Mouse (Mus musculus) stomach, embryonic 15.5 days (tissue): Measurements from ENCODE around the gene Capn9. TPM values are rescaled to one million over a fixed set of nuclear protein-coding genes. Genes with fewer than 3 reads are reported as not detected.
A peak's percentile ranks its signal among the peaks of the same experiment; 100 is the strongest.

Source experiments
- ATAC-seq: fragments of 200-750 bp; cut with Nextera tagmentation; 2 replicates; pipeline ENCODE4 v1.8.0; 2017; ENCODE audit warnings: low read depth, moderate number of reproducible peaks, moderate TSS enrichment; ENCODE audit not compliant: insufficient read depth, low FRiP score
- H3K27ac ChIP-seq: fragments of 300-500 bp; sonication (generic); 2 replicates; pipeline ENCODE4 v1.5.1; 2015; ENCODE audit warnings: mild to moderate bottlenecking, inconsistent platforms
- H3K27me3 ChIP-seq: fragments of 300-500 bp; sonication (generic); replicated peaks from 2 replicates; pipeline ENCODE4 v1.6.1; 2015; ENCODE audit warnings: inconsistent platforms
- H3K36me3 ChIP-seq: fragments of 300-500 bp; sonication (generic); 2 replicates; pipeline ENCODE4 v1.6.1; 2015; ENCODE audit warnings: inconsistent platforms
- H3K4me1 ChIP-seq: fragments of 300-500 bp; sonication (generic); 2 replicates; pipeline ENCODE4 v1.6.1; 2015; ENCODE audit warnings: inconsistent platforms
- H3K4me2 ChIP-seq: fragments of 300-500 bp; sonication (generic); 2 replicates; pipeline ENCODE4 v1.6.1; 2015; ENCODE audit warnings: mild to moderate bottlenecking, inconsistent platforms
- H3K4me3 ChIP-seq: fragments of 300-500 bp; sonication (generic); replicated peaks from 2 replicates; pipeline ENCODE4 v1.5.1; 2015; ENCODE audit warnings: inconsistent platforms
- H3K9ac ChIP-seq: fragments of 300-500 bp; sonication (generic); 2 replicates; pipeline ENCODE4 v1.6.1; 2015; ENCODE audit warnings: inconsistent platforms
- H3K9me3 ChIP-seq: fragments of 300-500 bp; sonication (generic); 2 replicates; pipeline ENCODE4 v1.6.1; 2016; ENCODE audit warnings: inconsistent platforms
- WGBS: fragments of 180-500 bp; shearing (Covaris S2); methylation state at CpG from one replicate; pipeline ENCODE4 v1.1.7; 2015; 5-methylcytosine and 5-hydroxymethylcytosine counted together
- polyA plus RNA-seq: library from polyadenylated mRNA; unstranded; fragments of >200 nt; fragmentation: Nextera tagmentation; extraction: Ambion mirVana; gene quantifications from 2 replicates; pipeline ENCODE4 v1.2.1, GENCODE M21; 2015

Capn9 gene
- 0.24 TPM in 2 replicates for polyA plus RNA-seq

DNA sequence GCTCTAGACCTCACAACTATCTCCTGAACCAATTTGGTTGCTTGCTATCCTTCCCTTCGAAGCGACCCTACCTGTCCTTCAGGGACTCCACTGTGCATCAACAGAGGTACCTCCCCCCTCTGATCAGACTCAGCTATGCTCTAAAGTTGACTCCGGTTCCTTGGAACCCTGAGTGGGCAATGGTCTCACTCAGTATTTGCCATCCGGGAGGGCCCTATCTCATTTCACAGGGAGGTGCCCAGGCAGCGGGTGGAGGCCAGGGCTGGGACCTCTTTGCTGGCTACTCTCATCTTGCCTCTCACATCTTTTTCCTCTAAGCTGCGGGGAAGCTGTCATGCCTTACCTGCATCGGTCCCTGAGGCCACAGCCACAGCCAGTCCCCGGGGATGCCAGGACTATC, at the start of gene Capn9:
TSS of gene Capn9 (plus strand) at position 301 of the 400 bp plus-strand sequence.
- no peak within 1 kb of the TSS for H3K9ac ChIP-seq
- H3K27ac ChIP-seq = 0 out of 2 replicates have a peak within 1 kb of the TSS, but pooled peaks have one; percentile 35
- ATAC-seq = no peak
- H3K36me3 ChIP-seq = no peaks in the 10 kb centered on the region
- no peaks in the 10 kb centered on the region for H3K9me3 ChIP-seq
- no peaks in the 10 kb centered on the region for H3K27me3 ChIP-seq
- H3K4me1 ChIP-seq = peaks cover 12% of the 10 kb centered on the region; the same call in 1 of the 2 replicates
- H3K4me2 ChIP-seq = no peak within 1 kb of the TSS
- 83% methylated on average over 8 of the region's 8 CpGs for WGBS
- no peak within 1 kb of the TSS for H3K4me3 ChIP-seq

DNA sequence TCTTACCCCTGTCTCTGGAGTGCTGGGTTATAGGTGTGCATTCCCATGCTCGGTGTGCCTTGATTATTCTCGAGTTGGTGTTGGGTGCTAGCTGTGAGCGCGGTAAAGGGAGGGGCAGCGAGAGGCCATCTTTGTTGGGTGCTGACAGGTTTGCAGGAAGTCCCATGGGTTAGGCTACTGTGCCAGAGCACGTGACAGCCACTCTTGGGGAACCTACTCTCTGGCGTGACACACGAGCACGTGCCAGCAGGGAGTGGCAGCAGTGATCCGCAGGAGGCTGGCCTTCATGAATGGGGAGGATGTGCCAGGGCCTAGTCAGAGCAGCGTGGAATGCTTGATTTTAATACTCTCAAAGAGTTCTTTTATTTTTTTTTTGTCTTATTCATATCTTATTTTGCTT, 49.6 kb upstream of the Capn9 start:
- Histone ChIP-seq H3K4me1 (peaks cover 13% of the 10 kb centered on the region), H3K36me3 (peaks cover 42% of the 10 kb centered on the region), H3K27me3 (no peaks in the 10 kb centered on the region), H3K27ac (no peak overlapping the region), H3K4me2 (no peak overlapping the region), H3K9ac (no peak overlapping the region), H3K4me3 (no peak overlapping the region), H3K9me3 (no peaks in the 10 kb centered on the region)
- 94% methylated on average over 11 of the region's 11 CpGs for WGBS
- ATAC-seq = no peak

DNA sequence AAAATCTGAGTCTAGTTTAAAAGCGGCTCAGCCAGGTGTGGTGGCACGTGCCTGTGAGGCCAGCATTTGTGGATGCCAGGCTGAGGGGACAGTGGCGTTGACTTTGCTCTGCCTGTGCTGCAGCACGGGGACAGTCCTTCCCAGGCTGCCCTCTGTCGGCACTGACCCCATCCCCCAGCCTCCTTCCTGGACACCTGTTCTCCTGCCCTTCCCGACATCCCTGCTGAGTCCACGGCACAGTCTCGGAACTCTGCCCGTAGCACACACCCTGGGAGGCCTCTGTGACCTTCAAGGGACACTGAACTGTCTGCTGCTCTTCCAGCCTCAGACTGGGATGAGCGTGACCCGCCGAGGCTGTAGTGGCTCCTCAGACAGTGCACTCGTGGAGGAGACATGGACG, 45.8 kb upstream of the Capn9 start:
- 88% methylated on average over 14 of the region's 14 CpGs for WGBS
- H3K4me1 ChIP-seq = no peaks in the 10 kb centered on the region
- H3K9ac ChIP-seq = no peak overlapping the region
- no peaks in the 10 kb centered on the region for H3K9me3 ChIP-seq
- H3K27me3 ChIP-seq = no peaks in the 10 kb centered on the region
- H3K36me3 ChIP-seq = peaks cover 50% of the 10 kb centered on the region
- no peak overlapping the region for H3K4me3 ChIP-seq
- no peak for ATAC-seq
- H3K27ac ChIP-seq = no peak overlapping the region
- H3K4me2 ChIP-seq = no peak overlapping the region

DNA sequence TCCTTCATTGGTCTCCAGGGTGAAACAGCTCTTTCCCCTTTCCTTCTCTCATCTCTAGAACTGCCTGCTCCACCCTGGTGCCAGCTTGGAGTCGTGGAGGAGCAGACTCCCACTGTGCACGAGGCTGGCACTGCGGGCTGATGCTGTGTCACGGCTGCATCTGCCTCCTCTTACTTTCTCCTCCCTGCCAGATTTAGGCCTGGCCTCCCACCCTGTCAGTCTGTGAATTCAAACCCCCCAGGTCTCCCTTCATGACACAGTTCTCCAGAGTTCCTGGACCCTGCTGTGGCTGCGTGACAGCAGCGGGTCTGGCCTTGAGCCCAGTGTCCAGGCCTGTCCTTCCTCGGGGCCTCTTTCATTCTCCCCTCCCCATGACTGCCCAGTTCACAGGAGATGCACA, 45.4 kb upstream of the Capn9 start:
- Histone ChIP-seq H3K27me3 (no peaks in the 10 kb centered on the region), H3K4me1 (no peaks in the 10 kb centered on the region), H3K36me3 (peaks cover 52% of the 10 kb centered on the region), H3K27ac (no peak overlapping the region), H3K9ac (no peak overlapping the region), H3K4me2 (no peak overlapping the region), H3K4me3 (no peak overlapping the region), H3K9me3 (no peaks in the 10 kb centered on the region)
- WGBS = 92% methylated on average over 7 of the region's 7 CpGs
- no peak for ATAC-seq

DNA sequence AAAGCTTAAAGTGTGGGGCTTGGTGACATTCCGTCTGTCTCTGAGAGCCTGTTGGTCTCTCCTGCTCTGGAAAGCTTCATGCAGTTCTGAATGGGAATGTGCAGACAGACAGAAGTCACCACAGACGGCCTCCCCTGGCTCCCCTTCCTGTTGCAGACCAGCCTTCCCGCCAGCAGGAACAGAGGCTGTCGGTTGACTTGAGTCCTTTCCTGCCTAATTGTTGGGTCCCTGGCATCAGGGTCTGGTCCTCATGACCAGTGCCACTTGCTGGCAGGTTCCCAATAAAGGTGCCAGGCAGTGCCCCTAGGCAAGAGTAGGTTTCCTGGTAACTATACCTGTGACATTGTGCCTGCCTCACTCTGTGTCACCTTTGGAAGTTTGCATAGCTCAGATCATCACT, 44.9 kb upstream of the Capn9 start:
- Histone ChIP-seq H3K27me3 (no peaks in the 10 kb centered on the region), H3K4me1 (no peaks in the 10 kb centered on the region), H3K36me3 (peaks cover 52% of the 10 kb centered on the region), H3K4me2 (no peak overlapping the region), H3K9ac (no peak overlapping the region), H3K27ac (no peak overlapping the region), H3K9me3 (no peaks in the 10 kb centered on the region), H3K4me3 (no peak overlapping the region)
- ATAC-seq = no peak
- WGBS = 85% methylated on average over 4 of the region's 4 CpGs

DNA sequence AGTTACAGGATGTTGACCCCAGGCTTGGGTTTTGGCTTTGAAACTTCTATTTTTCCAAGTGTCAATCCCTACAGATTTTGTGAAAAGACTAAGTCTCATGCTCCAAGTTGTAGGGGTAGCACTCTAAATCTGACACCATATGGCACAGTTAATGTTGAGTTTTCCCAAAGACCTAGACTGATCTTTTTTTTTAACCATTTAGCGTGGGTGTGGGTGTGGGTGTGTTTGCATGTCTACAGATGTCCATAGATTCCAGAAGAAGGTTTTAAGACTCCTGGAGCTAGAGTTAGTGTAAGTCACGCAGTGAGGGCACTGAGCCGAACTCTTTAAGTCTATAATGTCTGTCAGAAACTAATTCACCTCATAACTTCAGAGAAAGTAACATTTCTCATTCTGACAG, 43.3 kb upstream of the Capn9 start:
- no peaks in the 10 kb centered on the region for H3K9me3 ChIP-seq
- H3K4me1 ChIP-seq = no peaks in the 10 kb centered on the region
- no peak overlapping the region for H3K27ac ChIP-seq
- H3K27me3 ChIP-seq = no peaks in the 10 kb centered on the region
- H3K9ac ChIP-seq = no peak overlapping the region
- peaks cover 44% of the 10 kb centered on the region for H3K36me3 ChIP-seq
- H3K4me2 ChIP-seq = no peak overlapping the region
- no peak overlapping the region for H3K4me3 ChIP-seq
- WGBS = 89% methylated on average over 3 of the region's 3 CpGs
- ATAC-seq = no peak

DNA sequence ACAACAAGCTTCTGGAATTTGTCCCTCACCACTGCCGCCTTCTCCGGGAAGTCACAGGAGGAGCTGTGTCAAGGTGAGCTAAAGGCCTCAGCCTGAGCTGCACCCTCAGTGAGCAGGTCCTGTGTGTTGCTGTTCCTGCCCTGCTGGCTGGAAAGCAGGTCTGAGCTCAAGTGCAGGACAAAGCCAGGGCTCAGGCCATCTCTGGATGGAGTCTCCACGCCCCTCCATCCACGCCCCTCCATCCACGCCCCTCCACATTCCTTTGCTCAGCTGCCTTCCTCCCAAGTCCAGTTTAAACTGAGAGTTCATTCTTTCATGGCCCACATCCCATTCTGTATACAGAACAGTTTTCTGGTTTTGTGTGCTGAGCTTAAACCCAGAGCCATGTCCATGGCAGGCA, 40.5 kb upstream of the Capn9 start:
- 78% methylated on average over 5 of the region's 5 CpGs for WGBS
- Histone ChIP-seq H3K9me3 (no peaks in the 10 kb centered on the region), H3K9ac (no peak overlapping the region), H3K4me1 (no peaks in the 10 kb centered on the region), H3K27me3 (no peaks in the 10 kb centered on the region), H3K27ac (no peak overlapping the region), H3K4me3 (no peak overlapping the region), H3K36me3 (peaks cover 52% of the 10 kb centered on the region), H3K4me2 (no peak overlapping the region)
- ATAC-seq = no peak

DNA sequence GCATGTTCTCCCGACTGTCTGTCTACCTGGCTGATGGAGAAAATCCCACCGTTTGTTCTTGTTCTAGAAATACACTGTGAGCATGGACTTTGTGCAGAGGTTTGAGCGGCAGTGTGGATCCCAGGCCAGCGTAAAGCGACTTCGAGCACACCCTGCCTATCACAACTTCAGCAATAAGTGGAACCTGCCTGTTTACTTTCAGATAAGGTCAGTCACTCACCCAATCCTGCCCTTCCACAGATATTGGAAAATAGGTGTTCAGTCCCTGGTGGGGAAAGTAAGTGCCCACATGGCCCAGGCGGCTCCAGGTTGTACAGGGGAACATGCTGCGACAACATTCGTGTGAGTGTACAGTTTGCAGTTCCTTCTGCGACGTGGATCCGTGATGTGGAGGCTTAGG, 35.0 kb upstream of the Capn9 start:
- no peaks in the 10 kb centered on the region for H3K27me3 ChIP-seq
- H3K36me3 ChIP-seq = peaks cover 73% of the 10 kb centered on the region
- no peak overlapping the region for H3K9ac ChIP-seq
- H3K4me2 ChIP-seq = no peak overlapping the region
- peak; percentile 85 for ATAC-seq
- H3K9me3 ChIP-seq = no peaks in the 10 kb centered on the region
- H3K27ac ChIP-seq = peak overlapping the region; percentile 69; the same call in 1 of the 2 replicates
- WGBS = 71% methylated on average over 12 of the region's 12 CpGs
- no peaks in the 10 kb centered on the region for H3K4me1 ChIP-seq
- no peak overlapping the region for H3K4me3 ChIP-seq

DNA sequence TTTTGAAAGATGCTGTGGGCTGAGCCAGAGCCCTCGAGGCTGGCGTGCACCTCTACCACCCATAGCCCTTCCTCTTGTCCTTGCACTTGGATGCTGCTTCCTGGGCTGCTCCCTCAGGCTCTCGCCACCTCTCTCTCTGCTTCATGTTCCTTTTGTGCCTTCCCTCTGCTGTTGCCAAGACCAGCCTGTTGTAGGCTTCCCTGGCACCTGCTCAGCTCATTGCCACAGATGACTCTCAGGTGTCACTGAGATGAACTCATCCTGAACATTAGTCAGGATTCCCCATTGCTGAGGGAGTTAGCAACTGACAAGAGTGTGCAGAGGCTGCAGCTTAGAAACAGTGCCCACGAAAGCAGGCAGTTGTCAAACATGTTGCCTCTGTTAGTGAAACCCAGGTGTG, 33.9 kb upstream of the Capn9 start:
- H3K27ac ChIP-seq = no peak overlapping the region
- no peak for ATAC-seq
- H3K4me1 ChIP-seq = no peaks in the 10 kb centered on the region
- H3K4me2 ChIP-seq = no peak overlapping the region
- H3K9ac ChIP-seq = no peak overlapping the region
- no peaks in the 10 kb centered on the region for H3K27me3 ChIP-seq
- no peaks in the 10 kb centered on the region for H3K9me3 ChIP-seq
- H3K4me3 ChIP-seq = no peak overlapping the region
- peaks cover 79% of the 10 kb centered on the region for H3K36me3 ChIP-seq
- 91% methylated on average over 4 of the region's 4 CpGs for WGBS

DNA sequence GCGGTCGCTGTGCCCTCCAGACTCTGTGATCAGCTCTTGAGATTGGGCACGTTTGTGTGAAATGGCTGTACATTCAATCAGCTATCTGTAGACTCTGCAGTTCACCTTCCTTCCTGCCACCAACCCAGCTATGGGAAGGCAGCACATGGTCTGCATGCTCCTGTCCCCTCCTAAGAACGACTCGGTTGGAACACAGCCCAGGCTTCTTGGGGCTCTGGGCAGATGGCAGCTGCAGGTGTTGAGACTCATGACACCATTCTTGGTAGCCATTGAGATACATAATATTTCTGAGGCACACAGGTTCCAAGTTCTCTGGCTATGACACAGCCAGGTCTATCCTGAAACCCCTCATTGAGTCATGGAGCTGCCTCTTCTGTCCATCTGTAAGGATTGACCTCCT, 32.6 kb upstream of the Capn9 start:
- Histone ChIP-seq H3K36me3 (peaks cover 79% of the 10 kb centered on the region), H3K4me3 (no peak overlapping the region), H3K4me2 (no peak overlapping the region), H3K4me1 (no peaks in the 10 kb centered on the region), H3K27ac (no peak overlapping the region), H3K27me3 (no peaks in the 10 kb centered on the region), H3K9ac (no peak overlapping the region), H3K9me3 (no peaks in the 10 kb centered on the region)
- ATAC-seq = no peak
- WGBS = 92% methylated on average over 5 of the region's 5 CpGs

DNA sequence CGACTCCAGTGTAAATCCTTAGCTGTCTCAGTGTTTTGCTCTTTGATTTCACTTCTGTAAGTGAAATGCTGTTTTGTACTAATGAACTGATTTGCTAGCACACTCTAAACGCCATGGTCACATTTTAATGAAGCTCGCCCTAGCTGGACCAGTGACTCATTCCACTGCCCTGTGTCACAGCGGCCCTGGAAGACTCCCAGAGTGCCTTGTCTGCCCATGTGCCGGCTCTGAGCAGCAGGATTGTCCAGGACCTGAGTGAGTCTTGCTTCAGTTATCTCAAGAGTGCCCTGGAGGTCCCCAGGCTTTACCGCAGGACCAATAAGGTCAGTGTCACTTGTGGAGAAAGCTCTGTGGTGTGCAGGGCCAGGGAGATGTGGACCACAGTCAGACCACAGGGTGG, 29.5 kb upstream of the Capn9 start:
- 90% methylated on average over 6 of the region's 6 CpGs for WGBS
- no peaks in the 10 kb centered on the region for H3K27me3 ChIP-seq
- no peak for ATAC-seq
- H3K9me3 ChIP-seq = no peaks in the 10 kb centered on the region
- H3K36me3 ChIP-seq = peaks cover 81% of the 10 kb centered on the region
- no peak overlapping the region for H3K9ac ChIP-seq
- no peak overlapping the region for H3K27ac ChIP-seq
- no peak overlapping the region for H3K4me2 ChIP-seq
- H3K4me1 ChIP-seq = no peaks in the 10 kb centered on the region
- H3K4me3 ChIP-seq = no peak overlapping the region

DNA sequence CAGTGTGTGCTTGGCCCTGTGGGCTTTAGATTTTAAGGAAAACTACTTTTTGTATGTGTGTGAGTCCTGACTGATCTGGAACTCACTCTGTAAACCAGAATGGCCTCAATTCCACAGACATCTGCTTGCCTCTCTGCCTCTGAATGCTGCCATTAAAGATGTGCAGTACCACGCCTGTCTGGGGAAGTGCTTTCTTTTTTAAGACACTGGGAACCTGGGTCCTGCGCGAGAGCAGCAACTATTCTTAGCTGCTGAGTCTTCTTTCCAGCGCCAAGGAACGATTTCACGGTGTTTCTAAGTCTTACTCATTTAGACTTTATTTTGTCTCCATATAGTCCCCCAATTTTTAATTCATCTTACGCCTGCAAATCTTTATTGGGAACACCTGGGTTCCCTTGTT, 29.1 kb upstream of the Capn9 start:
- ATAC-seq = no peak
- no peaks in the 10 kb centered on the region for H3K27me3 ChIP-seq
- H3K9me3 ChIP-seq = no peaks in the 10 kb centered on the region
- no peak overlapping the region for H3K9ac ChIP-seq
- H3K27ac ChIP-seq = no peak overlapping the region
- H3K36me3 ChIP-seq = peaks cover 81% of the 10 kb centered on the region
- H3K4me2 ChIP-seq = no peak overlapping the region
- no peak overlapping the region for H3K4me3 ChIP-seq
- WGBS = 91% methylated on average over 7 of the region's 7 CpGs
- H3K4me1 ChIP-seq = no peaks in the 10 kb centered on the region

DNA sequence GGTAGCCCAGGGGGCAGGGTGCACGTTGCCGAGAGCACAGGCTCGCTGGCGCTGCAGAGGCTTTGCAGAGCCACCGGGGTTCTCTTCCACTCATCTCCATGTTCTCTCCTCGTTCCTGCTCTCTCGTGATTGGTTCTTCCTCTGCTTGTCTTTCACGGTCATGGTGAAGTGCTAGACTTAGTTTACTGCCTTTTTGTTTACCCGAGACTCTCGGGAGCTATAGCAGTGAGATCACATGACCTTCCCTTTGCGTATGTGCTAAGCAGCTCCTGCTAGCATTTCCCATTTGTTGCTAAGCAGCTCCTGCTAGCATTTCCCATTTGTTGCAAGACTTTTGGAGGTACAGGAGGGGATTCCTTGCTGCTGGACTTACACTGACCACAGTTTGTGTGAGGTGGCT, 28.6 kb upstream of the Capn9 start:
- no peak overlapping the region for H3K27ac ChIP-seq
- 59% methylated on average over 11 of the region's 11 CpGs for WGBS
- peaks cover 81% of the 10 kb centered on the region for H3K36me3 ChIP-seq
- H3K4me3 ChIP-seq = no peak overlapping the region
- no peaks in the 10 kb centered on the region for H3K27me3 ChIP-seq
- no peak overlapping the region for H3K9ac ChIP-seq
- no peak overlapping the region for H3K4me2 ChIP-seq
- H3K4me1 ChIP-seq = no peaks in the 10 kb centered on the region
- ATAC-seq = no peak
- no peaks in the 10 kb centered on the region for H3K9me3 ChIP-seq
